Mouse (Mus musculus) CH12.LX (cell line): ENCODE results near the gene Opcml.

Experiments
- CTCF ChIP-seq, 2 experiments: IDR thresholded peaks in 1 of 2; conservative IDR thresholded peaks in 1 of 2; 2 replicates each; pipeline ENCODE4 v1.5.1; 2011 to 2012; ENCODE audit warnings: low read depth in 2 of 2, low read length in 2 of 2, improper control_type of control experiment in 1 of 2, inconsistent platforms in 1 of 2, mild to moderate bottlenecking in 1 of 2, moderate library complexity in 1 of 2
- EP300 ChIP-seq: IDR thresholded peaks from 2 replicates; pipeline ENCODE4 v1.6.1; 2011; ENCODE audit warnings: low read length, improper control_type of control experiment
- HCFC1 ChIP-seq: IDR thresholded peaks from 2 replicates; pipeline ENCODE4 v1.6.1; 2012; ENCODE audit warnings: low read depth, mild to moderate bottlenecking, inconsistent platforms, low read length, improper control_type of control experiment
- IRF4 ChIP-seq: IDR thresholded peaks from 2 replicates; pipeline ENCODE4 v1.6.1; 2014; ENCODE audit warnings: low read depth, mild to moderate bottlenecking, inconsistent platforms, low read length, improper control_type of control experiment
- JUN ChIP-seq: IDR thresholded peaks from 2 replicates; pipeline ENCODE4 v1.6.1; 2011; ENCODE audit warnings: low read depth, mild to moderate bottlenecking, low read length, improper control_type of control experiment, moderate library complexity; ENCODE audit not compliant: insufficient read depth
- MAFK ChIP-seq: IDR thresholded peaks from 2 replicates; pipeline ENCODE4 v1.6.1; 2011; ENCODE audit warnings: low read length, improper control_type of control experiment; ENCODE audit not compliant: insufficient replicate concordance
- MAX ChIP-seq: IDR thresholded peaks from 2 replicates; pipeline ENCODE4 v1.6.1; 2011; ENCODE audit warnings: low read length, improper control_type of control experiment
- MAZ ChIP-seq: IDR thresholded peaks from 2 replicates; pipeline ENCODE4 v1.6.1; 2012; ENCODE audit warnings: low read depth, mild to moderate bottlenecking, inconsistent platforms, low read length, improper control_type of control experiment, moderate library complexity
- POLR2A ChIP-seq: IDR thresholded peaks from 2 replicates; pipeline ENCODE4 v1.6.1; 2011; ENCODE audit warnings: low read depth, mild to moderate bottlenecking, improper control_type of control experiment, low read length
- RCOR1 ChIP-seq: conservative IDR thresholded peaks from 2 replicates; pipeline ENCODE4 v1.6.1; 2012; ENCODE audit warnings: low read depth, mild to moderate bottlenecking, inconsistent platforms, low read length, improper control_type of control experiment
- ZNF384 ChIP-seq: IDR thresholded peaks from 2 replicates; pipeline ENCODE4 v1.6.1; 2012; ENCODE audit warnings: low read depth, low read length, improper control_type of control experiment, inconsistent platforms

DNA sequence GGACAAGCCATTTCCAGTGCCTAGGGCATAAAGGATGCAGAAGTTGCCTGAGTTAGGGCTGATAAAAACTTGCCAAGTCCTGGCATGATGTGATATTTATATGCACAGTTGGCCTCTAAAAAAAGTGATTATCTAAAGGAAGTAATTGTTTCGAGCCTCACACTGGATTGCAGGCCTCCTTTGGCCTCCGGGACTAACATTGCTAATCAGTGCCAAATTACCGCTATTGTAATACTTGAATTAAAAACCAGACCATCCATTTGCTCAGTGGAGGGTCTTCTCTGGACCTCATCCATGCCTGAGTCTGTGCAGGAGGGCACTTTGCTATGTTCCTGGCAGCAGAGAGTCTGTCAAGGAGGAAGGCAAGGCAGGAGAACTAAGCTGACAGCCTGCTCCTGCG lies 423.3 kb downstream of the Opcml start:
- TF ChIP-seq POLR2A (no peak), MAX (no peak), HCFC1 (no peak), MAZ (no peak), CTCF (conservative IDR thresholded peaks at IDR 0.05 in 1 of 2, IDR thresholded peaks at IDR 0.05 in 1 of 2; ENCODE audit: low read depth in 2 of 2, low read length in 2 of 2) (no peak), IRF4 (no peak), EP300 (no peak), MAFK (no peak), RCOR1 (no peak), JUN (no peak), ZNF384 (no peak)
